Mouse (Mus musculus) thymus, adult 18-20 months (tissue): ENCODE measurements around the gene Ece2.
"Not testable (repeated sequence)": the region's sequence is repeated elsewhere in the genome, so short reads cannot be mapped to it uniquely, and the experiment has no call there.

ENCODE experiments used
- DNase-seq, 2 experiments: peaks; one replicate each; pipeline ENCODE4 v3.0.0; 2022; ENCODE audit warnings: mixed read lengths in 2 of 2

Ece2 gene

GRCm38 (mm10) chr16:20623211-20623610 lies 6.4 kb upstream of the Ece2 start:
- no peak for DNase-seq

- no peak for DNase-seq
Observed at GRCm38 (mm10) chr16:20628871-20629391, 697 bp upstream of the Ece2 start.

GRCm38 (mm10) chr16:20637410-20637809 lies 7.8 kb downstream of the Ece2 start:
- no peak for DNase-seq

GRCm38 (mm10) chr16:20638367-20638766 lies 8.7 kb downstream of the Ece2 start:
- no peak for DNase-seq

GRCm38 (mm10) chr16:20642161-20642560 lies 12.5 kb downstream of the Ece2 start:
- DNase-seq: peak in 1 of 2 experiments; percentile 16

- DNase-seq: no peak
Observed at GRCm38 (mm10) chr16:20643911-20644310, 14.3 kb downstream of the Ece2 start.

- DNase-seq: peak; percentile 88 to 89
Observed at GRCm38 (mm10) chr16:20651076-20651946, 21.7 kb downstream of the Ece2 start, which contains the start of gene Psmd2. Gene Psmd2, plus strand, starts transcription at chr16:20651652.

- no peak for DNase-seq
Observed at GRCm38 (mm10) chr16:20651947-20652310, 22.3 kb downstream of the Ece2 start.

GRCm38 (mm10) chr16:20653315-20653714 lies 23.7 kb downstream of the Ece2 start:
- no peak for DNase-seq

- no peak for DNase-seq
Observed at GRCm38 (mm10) chr16:20657661-20658060, 28.0 kb downstream of the Ece2 start.

- DNase-seq: not testable (repeated sequence)
Observed at GRCm38 (mm10) chr16:20668013-20668412, 38.4 kb downstream of the Ece2 start, which contains the start of gene Eif4g1. Gene Eif4g1, plus strand, starts transcription at chr16:20668313.

- no peak for DNase-seq
Observed at GRCm38 (mm10) chr16:20670291-20670690, 40.7 kb downstream of the Ece2 start.

GRCm38 (mm10) chr16:20671886-20672285 lies 42.3 kb downstream of the Ece2 start:
- DNase-seq: no peak

- DNase-seq: peak; percentile 90 to 93
Observed at GRCm38 (mm10) chr16:20672500-20672902, 42.9 kb downstream of the Ece2 start.

- peak; percentile 36 to 38 for DNase-seq
Observed at GRCm38 (mm10) chr16:20672965-20673705, 43.5 kb downstream of the Ece2 start.

GRCm38 (mm10) chr16:20673706-20674303 lies 44.2 kb downstream of the Ece2 start:
- peak in 1 of 2 experiments; percentile 23 for DNase-seq

GRCm38 (mm10) chr16:20675213-20675612 lies 45.6 kb downstream of the Ece2 start:
- no peak for DNase-seq

GRCm38 (mm10) chr16:20676702-20677101 lies 47.1 kb downstream of the Ece2 start:
- no peak for DNase-seq

GRCm38 (mm10) chr16:20677380-20677779 lies 47.8 kb downstream of the Ece2 start:
- DNase-seq: no peak

- no peak for DNase-seq
Observed at GRCm38 (mm10) chr16:20677974-20678675, 48.5 kb downstream of the Ece2 start.

GRCm38 (mm10) chr16:20690774-20691173 lies 61.1 kb downstream of the Ece2 start:
- DNase-seq: no peak

- DNase-seq: no peak
Observed at GRCm38 (mm10) chr16:20691617-20692016, 62.0 kb downstream of the Ece2 start.
